Mouse (Mus musculus) spleen, adult 2 months (tissue): ENCODE data around the gene Limk1. TPM values are rescaled to one million over a fixed set of nuclear protein-coding genes. Genes with fewer than 3 reads are reported as not detected.

Source experiments
- DNase-seq, 2 experiments: peaks; one replicate each; pipeline versions ENCODE4 v3.0.0 to v3.0.0-alpha.2; 2012 to 2021; ENCODE audit warnings: low spot score in 2 of 2, low read depth in 1 of 2
- H3K27ac ChIP-seq: fragments of 200-500 bp; 2 replicates; pipeline ENCODE4 v1.5.1; 2012; ENCODE audit warnings: low read length, inconsistent platforms; ENCODE audit not compliant: insufficient read depth
- H3K27me3 ChIP-seq: fragments of 200-500 bp; 2 replicates; pipeline ENCODE4 v1.6.1; 2012; ENCODE audit warnings: mild to moderate bottlenecking, moderate library complexity, low read length, inconsistent platforms; ENCODE audit not compliant: control insufficient read depth, insufficient read depth
- H3K36me3 ChIP-seq: fragments of 200-500 bp; 2 replicates; pipeline ENCODE4 v1.6.1; 2012; ENCODE audit warnings: mild to moderate bottlenecking, low read length, inconsistent platforms; ENCODE audit not compliant: control insufficient read depth, insufficient read depth
- H3K4me1 ChIP-seq: fragments of 200-500 bp; 2 replicates; pipeline ENCODE4 v1.6.1; 2011; ENCODE audit warnings: inconsistent platforms; ENCODE audit not compliant: control insufficient read depth, insufficient read depth, insufficient read length
- H3K4me3 ChIP-seq: fragments of 200-500 bp; 2 replicates; pipeline ENCODE4 v1.5.1; 2011; ENCODE audit warnings: mild to moderate bottlenecking, inconsistent platforms; ENCODE audit not compliant: insufficient read depth, insufficient read length; ENCODE audit errors: extremely low read depth
- CTCF ChIP-seq: fragments of 200-500 bp; IDR thresholded peaks from 2 replicates; pipeline ENCODE4 v1.5.1; 2011; ENCODE audit warnings: mild to moderate bottlenecking, inconsistent platforms; ENCODE audit not compliant: insufficient read depth, insufficient read length, insufficient replicate concordance; ENCODE audit errors: extremely low read depth
- POLR2A ChIP-seq: fragments of 200-500 bp; IDR thresholded peaks from 2 replicates; pipeline ENCODE4 v1.6.1; 2011; ENCODE audit warnings: low read depth, low read length, inconsistent platforms
- WGBS: fragments of 180-500 bp; shearing (Covaris S2); methylation state at CpG from one replicate; pipeline ENCODE4 v1.1.7; 2018; 5-methylcytosine and 5-hydroxymethylcytosine counted together
- polyA plus RNA-seq: library from polyadenylated mRNA; depleted of rRNA; stranded (reverse); fragments of >200 nt; gene quantifications from 2 replicates; pipeline ENCODE4 v1.2.3, GENCODE M21; 2012; rRNA removed

Limk1 gene
- polyA plus RNA-seq = 25.0 and 25.7 TPM in 2 replicates

GRCm38 (mm10) chr5:134688086-134688717 lies at the start of gene Limk1:
Gene Limk1 (minus strand): TSS chr5:134688598.
- Histone ChIP-seq H3K27ac (peak within 1 kb of the TSS; percentile 77), H3K4me1 (peaks cover 5% of the 10 kb centered on the region), H3K4me3 (peak within 1 kb of the TSS; percentile 62), H3K27me3 (no peaks in the 10 kb centered on the region), H3K36me3 (no peaks in the 10 kb centered on the region)
- WGBS = 2% methylated on average over 63 of the region's 69 CpGs
- TF ChIP-seq CTCF (no peak), POLR2A (no peak)
- no peak for DNase-seq

GRCm38 (mm10) chr5:134734920-134735319 lies 46.5 kb upstream of the Limk1 start:
- WGBS = 81% methylated on average over 2 of the region's 2 CpGs
- no peak for DNase-seq
- H3K4me1 ChIP-seq = no peaks in the 10 kb centered on the region
- no peak overlapping the region for H3K4me3 ChIP-seq
- TF ChIP-seq CTCF = no peak
- no peak for TF ChIP-seq POLR2A
- no peaks in the 10 kb centered on the region for H3K36me3 ChIP-seq
- H3K27ac ChIP-seq = no peak overlapping the region
- H3K27me3 ChIP-seq = no peaks in the 10 kb centered on the region

GRCm38 (mm10) chr5:134734072-134734471 lies 45.7 kb upstream of the Limk1 start:
- no peak for DNase-seq
- no peak overlapping the region for H3K27ac ChIP-seq
- no peaks in the 10 kb centered on the region for H3K36me3 ChIP-seq
- H3K4me1 ChIP-seq = no peaks in the 10 kb centered on the region
- 82% methylated on average over 5 of the region's 5 CpGs for WGBS
- no peak overlapping the region for H3K4me3 ChIP-seq
- TF ChIP-seq CTCF = no peak
- no peak for TF ChIP-seq POLR2A
- H3K27me3 ChIP-seq = no peaks in the 10 kb centered on the region

- 61% methylated on average over 4 of the region's 4 CpGs for WGBS
- DNase-seq = no peak
These were observed 44.8 kb upstream of the Limk1 start for GRCm38 (mm10) chr5:134733241-134733640.

GRCm38 (mm10) chr5:134729124-134729523 lies 40.7 kb upstream of the Limk1 start:
- Histone ChIP-seq H3K4me1 (no peaks in the 10 kb centered on the region), H3K27me3 (no peaks in the 10 kb centered on the region), H3K4me3 (no peak overlapping the region), H3K27ac (no peak overlapping the region), H3K36me3 (no peaks in the 10 kb centered on the region)
- no peak for TF ChIP-seq CTCF
- TF ChIP-seq POLR2A = no peak
- DNase-seq = no peak
- WGBS = 91% methylated on average over 12 of the region's 12 CpGs

More at GRCm38 (mm10) chr5:134733241-134733640, 44.8 kb upstream of the Limk1 start:
- Histone ChIP-seq H3K4me3 (no peak overlapping the region), H3K36me3 (no peaks in the 10 kb centered on the region), H3K27ac (no peak overlapping the region), H3K27me3 (no peaks in the 10 kb centered on the region), H3K4me1 (no peaks in the 10 kb centered on the region)
- TF ChIP-seq CTCF = no peak
- no peak for TF ChIP-seq POLR2A

- WGBS = 82% methylated on average over 3 of the region's 3 CpGs
- no peak overlapping the region for H3K27ac ChIP-seq
- DNase-seq = no peak
- no peak overlapping the region for H3K4me3 ChIP-seq
- H3K27me3 ChIP-seq = no peaks in the 10 kb centered on the region
- no peaks in the 10 kb centered on the region for H3K36me3 ChIP-seq
- TF ChIP-seq CTCF (no peak), POLR2A (no peak)
- H3K4me1 ChIP-seq = no peaks in the 10 kb centered on the region
These were observed 40.1 kb upstream of the Limk1 start for GRCm38 (mm10) chr5:134728535-134728934.

GRCm38 (mm10) chr5:134727001-134727639 lies 38.7 kb upstream of the Limk1 start:
- DNase-seq = no peak
- Histone ChIP-seq H3K27ac (no peak overlapping the region), H3K4me1 (no peaks in the 10 kb centered on the region), H3K27me3 (no peaks in the 10 kb centered on the region), H3K36me3 (no peaks in the 10 kb centered on the region), H3K4me3 (no peak overlapping the region)
- no peak for TF ChIP-seq POLR2A
- no peak for TF ChIP-seq CTCF
- 68% methylated on average over 8 of the region's 8 CpGs for WGBS
